Mouse (Mus musculus) limb, embryonic 10.5 days (tissue): ENCODE measurements around the gene Kcnj2. TPM values are rescaled to one million over a fixed set of nuclear protein-coding genes. Genes with fewer than 3 reads are reported as not detected.
A peak's percentile ranks its signal among the peaks of the same experiment; 100 is the strongest.

ENCODE experiments used
- DNase-seq: peaks from one replicate; pipeline ENCODE4 v3.0.0-alpha.2; 2017; ENCODE audit warnings: low spot score
- H3K27ac ChIP-seq: fragments of 300-500 bp; sonication (generic); 2 replicates; pipeline ENCODE4 v1.5.1; 2016; ENCODE audit warnings: mild to moderate bottlenecking
- H3K27me3 ChIP-seq: fragments of 300-500 bp; sonication (generic); 2 replicates; pipeline ENCODE4 v1.6.1; 2016; ENCODE audit warnings: low read depth, mild to moderate bottlenecking; ENCODE audit not compliant: poor library complexity, severe bottlenecking
- H3K36me3 ChIP-seq: fragments of 300-500 bp; sonication (generic); 2 replicates; pipeline ENCODE4 v1.6.1; 2016; ENCODE audit warnings: mild to moderate bottlenecking, moderate library complexity
- H3K4me1 ChIP-seq: fragments of 300-500 bp; sonication (generic); 2 replicates; pipeline ENCODE4 v1.6.1; 2016
- H3K4me3 ChIP-seq: fragments of 300-500 bp; sonication (generic); 2 replicates; pipeline ENCODE4 v1.5.1; 2016; ENCODE audit warnings: mild to moderate bottlenecking, moderate library complexity
- H3K9me3 ChIP-seq: fragments of 300-500 bp; sonication (generic); replicated peaks from 2 replicates; pipeline ENCODE4 v1.6.1; 2016; ENCODE audit warnings: mild to moderate bottlenecking
- WGBS: fragments of 180-500 bp; shearing (Covaris S2); methylation state at CpG from one replicate; pipeline ENCODE4 v1.1.7; 2016; 5-methylcytosine and 5-hydroxymethylcytosine counted together
- polyA plus RNA-seq: library from polyadenylated mRNA; unstranded; fragments of >200 nt; fragmentation: Nextera tagmentation; extraction: Ambion mirVana; gene quantifications from 2 replicates; pipeline ENCODE4 v1.2.1, GENCODE M21; 2016

Kcnj2 gene
- 1.2 and 2.5 TPM in 2 replicates for polyA plus RNA-seq

DNA sequence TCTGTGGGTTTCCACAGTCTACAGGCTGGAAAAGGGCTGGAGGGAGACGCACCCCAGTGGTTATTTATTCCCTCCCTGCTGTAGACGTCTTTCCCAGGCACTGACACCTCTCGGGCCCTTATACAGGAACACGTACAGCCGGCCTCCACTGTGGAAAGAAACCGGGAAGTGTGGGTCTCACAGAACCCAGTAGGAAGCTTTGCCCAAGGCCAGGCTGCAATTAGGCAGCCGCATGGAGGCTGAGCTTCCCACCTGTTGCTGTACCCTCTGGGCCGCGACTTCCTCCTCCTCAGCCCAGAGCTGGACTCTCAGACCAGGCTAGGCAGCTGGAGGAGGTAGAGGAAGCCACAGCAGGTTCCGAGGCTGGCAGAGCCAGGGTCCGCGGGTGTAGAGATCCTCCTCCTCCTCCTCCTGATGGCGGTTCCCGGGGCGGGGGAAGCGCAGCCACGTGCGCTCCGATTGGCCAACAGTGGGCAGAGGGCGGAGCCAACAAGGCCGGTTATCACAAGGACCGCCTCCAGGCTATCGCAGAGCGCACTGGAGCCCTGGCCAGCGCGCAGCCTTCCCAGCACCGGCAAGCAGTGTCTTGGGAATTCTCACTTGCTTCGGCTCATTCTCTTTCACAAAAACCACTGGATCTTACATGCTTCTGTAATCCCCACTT is at the start of gene Kcnj2:
Kcnj2 (plus strand) TSS at position 530 of the 664 bp plus-strand sequence.
- H3K4me1 ChIP-seq: peaks cover 21% of the 10 kb centered on the region
- peaks cover 9% of the 10 kb centered on the region for H3K27me3 ChIP-seq
- H3K4me3 ChIP-seq: peak within 1 kb of the TSS; percentile 67
- peak; percentile 92 for DNase-seq
- no peaks in the 10 kb centered on the region for H3K9me3 ChIP-seq
- H3K36me3 ChIP-seq: no peaks in the 10 kb centered on the region
- WGBS: 0% methylated on average over 28 of the region's 28 CpGs
- H3K27ac ChIP-seq: peak within 1 kb of the TSS; percentile 80

DNA sequence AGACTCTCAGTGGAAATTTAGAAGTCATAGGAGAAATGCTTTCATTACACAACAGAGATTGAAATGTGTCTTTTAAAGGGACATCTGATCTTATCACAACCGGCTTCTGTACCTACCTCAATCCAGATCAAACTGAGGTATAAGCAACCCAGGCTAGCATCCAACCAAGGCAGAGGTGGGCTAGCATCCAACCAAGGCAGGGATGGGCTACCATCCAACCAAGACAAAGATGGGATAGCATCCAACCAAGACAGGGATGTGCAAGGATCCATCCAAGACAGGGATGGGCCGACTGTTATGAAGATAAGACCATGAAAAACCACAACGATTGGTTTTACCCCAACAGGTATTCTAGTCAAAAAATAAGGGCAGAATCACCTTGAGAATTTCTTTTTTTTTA is 49.8 kb upstream of the Kcnj2 start:
- no peaks in the 10 kb centered on the region for H3K27me3 ChIP-seq

DNA sequence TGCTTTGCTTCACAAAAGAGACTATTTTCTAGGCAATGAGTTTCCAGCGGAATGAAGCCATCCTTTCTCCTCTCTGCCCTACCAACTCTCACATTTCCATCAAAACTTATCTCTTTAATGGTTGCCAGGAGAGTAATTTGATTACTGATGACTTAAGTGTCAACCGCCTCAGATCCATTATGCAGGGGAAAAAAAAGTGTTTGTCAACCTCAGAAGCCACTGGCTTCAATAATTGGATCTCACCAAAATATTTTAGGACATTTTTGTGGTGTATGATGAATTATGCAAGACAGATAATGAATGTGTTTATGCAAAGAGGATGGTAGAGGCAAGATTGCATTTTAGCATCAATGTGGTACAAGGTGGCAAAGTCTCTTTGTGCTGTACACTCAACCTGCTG is 45.8 kb upstream of the Kcnj2 start:
- H3K9me3 ChIP-seq: no peaks in the 10 kb centered on the region
- H3K27me3 ChIP-seq: no peaks in the 10 kb centered on the region
- DNase-seq: no peak
- 49% methylated on average over 2 of the region's 2 CpGs for WGBS
- no peak overlapping the region for H3K4me3 ChIP-seq
- no peak overlapping the region for H3K27ac ChIP-seq
- H3K4me1 ChIP-seq: peaks cover 5% of the 10 kb centered on the region; the same call in 1 of the 2 replicates
- H3K36me3 ChIP-seq: no peaks in the 10 kb centered on the region

More for the DNA sequence above, 49.8 kb upstream of the Kcnj2 start:
- H3K27ac ChIP-seq: no peak overlapping the region
- WGBS: 96% methylated on average over 3 of the region's 3 CpGs
- no peaks in the 10 kb centered on the region for H3K36me3 ChIP-seq
- no peak for DNase-seq
- no peak overlapping the region for H3K4me3 ChIP-seq
- H3K4me1 ChIP-seq: no peaks in the 10 kb centered on the region
- H3K9me3 ChIP-seq: no peaks in the 10 kb centered on the region

DNA sequence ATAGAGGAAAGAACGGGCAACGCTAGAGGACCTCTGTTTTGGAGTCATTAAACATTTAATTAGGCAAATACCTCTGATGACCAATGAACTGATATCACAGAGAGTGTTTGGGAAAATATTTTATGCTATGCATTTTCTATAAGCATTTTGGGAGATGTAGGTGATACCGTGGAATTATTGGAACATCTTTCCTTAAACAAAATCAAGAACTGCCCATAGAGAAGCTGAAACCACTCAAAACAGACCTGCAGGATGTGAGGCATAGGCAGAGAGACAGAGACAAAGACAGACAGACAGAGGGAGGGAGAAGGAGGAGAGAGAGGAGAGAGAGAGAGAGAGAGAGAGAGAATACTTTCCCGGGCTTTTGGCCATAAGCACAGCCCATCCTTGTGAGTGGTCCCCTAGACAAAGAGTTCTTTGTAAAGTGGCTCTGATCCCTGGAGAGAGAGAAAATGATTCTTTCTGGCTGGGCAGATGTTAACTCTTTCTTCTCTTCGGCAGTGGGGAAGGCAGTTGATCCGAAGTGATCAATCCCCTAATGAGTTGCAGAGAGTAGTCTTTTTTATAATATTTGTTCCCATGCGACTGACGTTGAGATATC is 43.2 kb upstream of the Kcnj2 start:
- no peak for DNase-seq
- no peak overlapping the region; the same call in 1 of the 2 replicates for H3K27ac ChIP-seq
- H3K27me3 ChIP-seq: no peaks in the 10 kb centered on the region
- no peaks in the 10 kb centered on the region for H3K9me3 ChIP-seq
- 76% methylated on average over 8 of the region's 8 CpGs for WGBS
- H3K36me3 ChIP-seq: no peaks in the 10 kb centered on the region
- H3K4me3 ChIP-seq: no peak overlapping the region
- peaks cover 5% of the 10 kb centered on the region; the same call in 1 of the 2 replicates for H3K4me1 ChIP-seq

DNA sequence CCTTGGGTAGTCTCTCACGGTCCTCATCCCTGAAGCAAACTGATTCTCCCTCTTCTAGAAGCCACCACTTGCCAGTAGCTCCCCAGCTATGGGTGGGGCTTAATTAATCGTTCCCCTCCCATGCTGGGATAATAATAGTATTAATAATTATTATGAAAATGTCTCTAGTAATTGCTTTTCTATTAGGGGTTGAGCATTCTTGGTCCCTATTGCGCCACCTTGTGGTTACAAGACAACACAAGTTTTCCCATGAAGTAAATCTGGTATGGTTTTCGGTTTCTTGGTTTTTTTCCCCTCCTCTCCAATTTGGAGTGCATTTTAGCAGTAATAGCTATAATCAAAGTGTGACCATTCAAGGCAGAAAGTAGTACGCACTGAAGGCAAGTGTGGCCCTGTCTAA is 23.8 kb upstream of the Kcnj2 start:
- DNase-seq: no peak
- Histone ChIP-seq H3K4me1 (no peaks in the 10 kb centered on the region), H3K4me3 (no peak overlapping the region), H3K27me3 (no peaks in the 10 kb centered on the region), H3K27ac (no peak overlapping the region), H3K36me3 (no peaks in the 10 kb centered on the region), H3K9me3 (no peaks in the 10 kb centered on the region)
- 48% methylated on average over 5 of the region's 5 CpGs for WGBS

DNA sequence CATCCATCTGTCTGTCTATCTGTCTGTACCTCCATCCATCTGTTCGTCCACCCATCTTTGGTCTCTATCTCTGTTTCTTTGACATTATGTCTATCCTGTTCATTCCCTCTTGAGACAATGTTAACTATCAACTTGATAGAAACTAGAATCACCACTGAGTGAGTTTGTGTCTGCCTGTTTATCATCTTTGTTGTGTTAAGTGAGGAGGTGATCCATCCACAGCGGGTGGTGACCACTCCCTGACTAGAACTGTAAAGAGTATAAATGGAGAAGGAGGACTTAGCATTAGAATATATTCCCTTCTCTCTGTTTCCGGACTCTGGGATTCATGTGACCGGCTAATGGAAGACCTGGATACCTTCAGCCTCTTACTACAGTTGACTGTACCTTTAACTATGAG is 22.7 kb upstream of the Kcnj2 start:
- Histone ChIP-seq H3K36me3 (no peaks in the 10 kb centered on the region), H3K4me1 (no peaks in the 10 kb centered on the region), H3K4me3 (no peak overlapping the region), H3K27ac (no peak overlapping the region), H3K9me3 (no peaks in the 10 kb centered on the region), H3K27me3 (no peaks in the 10 kb centered on the region)
- DNase-seq: no peak
- WGBS: 85% methylated on average over 4 of the region's 4 CpGs

DNA sequence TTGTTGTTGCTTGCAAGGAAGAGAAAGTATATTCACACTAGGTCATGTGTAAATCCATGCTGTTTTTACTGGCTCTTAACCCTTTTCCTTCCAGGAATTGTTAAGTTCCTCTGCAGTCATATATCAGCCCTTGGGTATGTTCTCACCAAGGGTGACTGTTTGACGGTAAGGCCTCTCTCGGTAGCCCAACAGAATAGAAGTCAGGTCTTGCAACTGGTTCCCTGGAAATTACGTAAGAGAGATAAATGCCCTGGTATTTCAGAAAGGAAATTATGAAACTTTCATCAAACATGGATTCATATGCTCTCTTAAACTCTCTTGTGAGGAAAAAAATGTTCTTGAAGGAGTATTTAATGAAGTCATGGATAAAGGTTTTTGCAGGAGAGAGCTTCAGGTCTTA is 11.7 kb upstream of the Kcnj2 start:
- H3K4me1 ChIP-seq: 0 out of 2 replicates have a peak, but pooled peaks cover 5% of the 10 kb centered on the region

DNA sequence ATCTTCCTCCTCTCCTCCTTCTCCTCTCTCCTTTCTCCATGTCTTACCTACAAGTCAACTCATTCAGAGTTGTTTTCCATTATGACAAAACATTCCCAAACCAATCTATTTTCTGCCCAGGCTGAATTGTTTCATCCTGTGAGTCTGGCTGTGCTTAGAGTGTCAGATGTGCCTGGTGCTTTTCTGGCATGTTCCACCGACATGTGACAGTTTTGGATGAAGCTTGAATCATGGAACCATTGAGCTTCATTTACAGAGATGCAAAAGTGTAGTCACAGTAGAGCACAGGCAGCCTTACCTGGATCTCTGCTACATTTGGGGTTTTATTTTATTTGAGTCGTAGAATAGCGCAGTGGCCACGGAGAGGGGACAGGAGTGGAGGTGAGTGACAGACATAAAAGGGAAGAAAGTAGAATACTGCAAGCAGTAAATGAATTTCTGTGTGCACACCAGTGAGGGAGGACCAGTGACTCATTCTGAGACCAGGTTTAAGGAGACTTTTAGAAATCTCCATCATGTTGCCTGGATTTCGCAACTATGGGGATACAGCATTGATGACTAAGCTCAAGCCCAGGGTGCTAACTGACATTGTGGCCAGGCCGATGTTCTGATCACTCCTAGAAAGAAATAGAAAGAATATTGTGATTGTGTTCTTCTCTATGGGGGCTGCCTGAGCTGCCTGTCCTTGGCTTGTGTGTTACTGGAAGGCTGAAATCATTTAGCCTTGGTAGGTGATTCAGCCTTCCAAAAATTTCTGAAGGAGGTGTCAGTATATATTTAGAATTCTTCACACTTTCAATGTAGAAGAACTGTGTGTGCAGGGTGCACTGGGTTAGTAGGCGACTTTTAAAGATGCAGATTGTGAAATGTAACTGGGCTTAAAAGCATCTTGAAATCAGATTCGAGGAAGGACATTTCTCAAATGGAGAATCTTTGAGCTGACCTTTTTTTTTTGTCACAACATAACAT is 10.8 kb upstream of the Kcnj2 start:
- H3K9me3 ChIP-seq: no peaks in the 10 kb centered on the region
- H3K36me3 ChIP-seq: no peaks in the 10 kb centered on the region
- 91% methylated on average over 8 of the region's 8 CpGs for WGBS
- no peak overlapping the region for H3K4me3 ChIP-seq
- 0 out of 2 replicates have a peak, but pooled peaks cover 5% of the 10 kb centered on the region for H3K4me1 ChIP-seq
- no peak overlapping the region for H3K27ac ChIP-seq
- H3K27me3 ChIP-seq: no peaks in the 10 kb centered on the region
- DNase-seq: no peak

More for the DNA sequence above, 11.7 kb upstream of the Kcnj2 start:
- no peak for DNase-seq
- H3K27me3 ChIP-seq: no peaks in the 10 kb centered on the region
- WGBS: 94% methylated on average over 3 of the region's 3 CpGs
- H3K27ac ChIP-seq: no peak overlapping the region
- H3K36me3 ChIP-seq: no peaks in the 10 kb centered on the region
- no peaks in the 10 kb centered on the region for H3K9me3 ChIP-seq
- no peak overlapping the region for H3K4me3 ChIP-seq

DNA sequence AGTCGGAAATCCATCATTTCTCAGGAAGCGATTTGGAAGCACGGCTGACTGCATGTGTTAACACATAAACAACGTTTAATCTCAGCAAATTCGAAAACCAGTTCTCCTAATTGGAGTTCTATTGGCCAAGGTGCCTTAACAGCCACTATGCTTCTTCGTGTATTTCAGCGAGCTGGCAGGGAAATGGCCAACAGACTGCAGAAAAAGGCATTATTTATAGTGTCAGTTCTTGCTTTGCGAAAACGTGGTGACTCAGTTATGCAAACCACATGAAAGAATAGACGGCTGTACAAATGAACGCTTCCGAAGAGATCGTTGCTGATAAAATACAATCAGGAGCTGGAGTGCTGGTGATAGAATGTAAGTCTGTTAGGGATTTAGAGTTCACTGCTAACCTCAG is 9.9 kb upstream of the Kcnj2 start:
- H3K9me3 ChIP-seq: no peaks in the 10 kb centered on the region
- no peak for DNase-seq
- H3K27me3 ChIP-seq: no peaks in the 10 kb centered on the region
- WGBS: 73% methylated on average over 13 of the region's 13 CpGs
- H3K36me3 ChIP-seq: no peaks in the 10 kb centered on the region
- no peak overlapping the region for H3K27ac ChIP-seq
- H3K4me3 ChIP-seq: no peak overlapping the region
- 0 out of 2 replicates have a peak, but pooled peaks cover 5% of the 10 kb centered on the region for H3K4me1 ChIP-seq

DNA sequence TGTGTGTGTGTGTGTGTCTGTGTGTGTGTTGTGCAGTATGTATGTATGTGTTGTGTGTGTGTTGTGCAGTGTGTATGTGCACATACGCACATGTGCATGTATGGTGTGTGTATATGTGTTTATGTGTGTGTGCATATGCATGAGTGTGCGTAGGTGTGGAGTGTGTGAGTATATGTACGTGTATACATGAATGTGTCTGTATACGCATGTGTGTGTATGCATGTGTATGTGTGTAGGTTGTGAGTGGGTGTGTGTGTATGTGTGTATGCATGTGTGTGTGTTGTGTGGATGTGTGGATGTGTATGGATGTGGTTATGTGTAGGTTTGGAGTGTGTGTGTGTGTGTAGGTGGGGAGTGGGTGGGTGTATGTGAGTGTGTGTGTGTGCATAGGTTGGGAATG is 8.5 kb upstream of the Kcnj2 start:
- no peaks in the 10 kb centered on the region for H3K27me3 ChIP-seq
- 0 out of 2 replicates have a peak, but pooled peaks cover 5% of the 10 kb centered on the region for H3K4me1 ChIP-seq
- no peak overlapping the region for H3K27ac ChIP-seq
- 94% methylated on average over 4 of the region's 4 CpGs for WGBS
- H3K36me3 ChIP-seq: no peaks in the 10 kb centered on the region
- H3K4me3 ChIP-seq: no peak overlapping the region
- no peaks in the 10 kb centered on the region for H3K9me3 ChIP-seq
- no peak for DNase-seq

DNA sequence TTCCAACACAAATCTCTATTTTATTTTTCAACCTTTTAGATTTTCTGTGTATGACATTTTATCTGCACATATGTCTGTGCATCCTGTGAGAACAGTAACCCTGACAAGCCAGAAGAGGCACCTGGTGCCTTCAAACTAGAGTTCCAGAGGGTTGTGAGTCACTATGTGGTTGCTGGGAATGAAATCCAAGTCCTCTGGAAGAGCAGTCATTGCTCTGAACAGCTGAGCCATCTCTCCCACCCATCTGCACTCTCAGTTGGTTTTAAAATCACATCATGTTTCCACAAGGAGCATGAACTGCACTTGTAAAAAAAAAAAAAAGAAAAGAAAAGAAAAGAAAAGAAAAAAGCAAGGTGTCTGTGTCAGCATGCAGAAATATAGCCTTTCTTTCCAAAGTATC is 6.5 kb upstream of the Kcnj2 start:
- no peak overlapping the region for H3K4me3 ChIP-seq
- no peak for DNase-seq
- H3K4me1 ChIP-seq: 0 out of 2 replicates have a peak, but pooled peaks cover 7% of the 10 kb centered on the region
- no peaks in the 10 kb centered on the region for H3K9me3 ChIP-seq
- H3K27ac ChIP-seq: no peak overlapping the region
- no peaks in the 10 kb centered on the region for H3K36me3 ChIP-seq
- H3K27me3 ChIP-seq: no peaks in the 10 kb centered on the region

DNA sequence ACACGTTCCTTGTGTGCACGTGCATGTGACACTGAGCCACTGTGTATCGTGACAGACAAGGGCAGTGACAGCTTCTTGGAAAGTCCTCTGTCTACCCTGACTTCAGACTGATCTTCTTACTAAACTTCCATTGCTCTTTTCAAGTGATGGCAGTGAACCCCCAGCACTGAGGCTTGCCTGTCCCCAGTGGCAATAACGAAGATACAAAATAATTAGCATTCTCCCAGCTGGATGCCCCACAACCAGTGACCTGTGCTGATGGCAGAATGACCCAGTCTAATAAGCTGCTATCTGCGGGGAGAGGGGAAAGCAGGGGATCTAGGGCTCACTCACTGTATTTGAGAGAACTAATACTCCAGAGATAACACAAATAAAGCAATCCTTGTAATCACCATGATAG is 5.7 kb upstream of the Kcnj2 start:
- DNase-seq: no peak
- Histone ChIP-seq H3K27ac (no peak overlapping the region), H3K4me1 (0 out of 2 replicates have a peak, but pooled peaks cover 8% of the 10 kb centered on the region), H3K36me3 (no peaks in the 10 kb centered on the region), H3K4me3 (no peak overlapping the region), H3K9me3 (no peaks in the 10 kb centered on the region), H3K27me3 (no peaks in the 10 kb centered on the region)
- WGBS: 68% methylated on average over 5 of the region's 5 CpGs
